Comparison of ENCODE assay signal across 14 mouse cellular contexts in the genomic region with DNA sequence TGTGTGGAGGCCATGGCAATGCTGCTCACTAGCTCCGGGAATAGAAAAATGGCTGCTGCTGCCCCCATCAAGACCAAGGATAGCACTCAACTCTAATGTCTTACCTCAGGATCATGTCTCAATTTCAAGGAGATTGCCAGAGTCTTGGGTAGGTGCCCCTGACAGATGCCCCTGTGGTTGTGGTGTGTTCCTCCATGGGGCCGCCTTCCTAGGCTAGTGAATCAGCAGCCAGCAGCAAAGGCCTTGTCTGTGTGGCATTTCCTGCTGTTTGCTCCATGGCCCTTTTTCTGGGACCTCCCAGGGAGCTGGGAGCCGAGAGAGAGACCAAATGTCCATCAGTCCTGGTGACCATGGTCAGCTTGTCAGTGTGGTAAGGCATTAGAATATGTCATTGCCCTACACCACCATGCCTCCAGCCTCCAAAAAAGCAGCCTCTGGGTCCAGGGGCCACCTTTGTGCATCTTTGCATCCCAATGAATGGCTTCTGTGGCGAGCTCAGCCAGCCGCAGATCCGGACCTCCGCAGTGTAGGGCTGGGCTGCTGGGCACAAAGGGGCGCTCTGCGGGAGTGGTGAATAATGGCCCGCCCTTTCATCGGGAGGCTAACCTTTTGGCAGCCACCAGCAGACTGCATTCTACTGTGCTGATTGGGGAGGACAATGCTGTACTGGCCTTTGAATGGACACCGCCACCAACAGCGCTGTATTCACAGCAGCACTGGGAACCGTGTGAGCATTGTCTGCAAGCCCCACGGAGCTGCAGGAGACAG. TPM values are rescaled to one million over a fixed set of nuclear protein-coding genes. Genes with fewer than 3 reads are reported as not detected.
A peak's percentile ranks its signal among the peaks of the same experiment; 100 is the strongest.
DNase-seq lines count a peak whose midpoint lies in the region; ATAC-seq lines count a peak whose summit lies in the region.
"Had no signal": no experiment of that assay in that cellular context is flagged by ENCODE, and none has a peak within 500 bp of the region (broad histone marks: within the 10 kb centered on the region; RNA-seq: fewer than 3 reads in every experiment).

No protein-coding gene starts in this region.

- no peak overlapping the region for H3K9ac ChIP-seq in kidney, embryonic 16.5 days (replicated peaks; ENCODE audit: low read length)
- H3K9ac ChIP-seq in embryonic facial prominence, embryonic 11.5 days (replicated peaks; ENCODE audit: low read length), result no peak overlapping the region
- no peak overlapping the region for H3K9ac ChIP-seq in hindbrain, embryonic 16.5 days (ENCODE audit: low read depth, low read length)
- H3K9ac ChIP-seq: embryonic facial prominence, embryonic 13.5 days; limb, embryonic 13.5 days had no signal

- peaks cover 8% of the 10 kb centered on the region for H3K4me1 ChIP-seq in kidney, embryonic 16.5 days (ENCODE audit: insufficient read depth, low read length)
- no peaks in the 10 kb centered on the region for H3K4me1 ChIP-seq in embryonic facial prominence, embryonic 11.5 days (ENCODE audit: control insufficient read depth, insufficient read depth, low read length)
- peaks cover 2% of the 10 kb centered on the region for H3K4me1 ChIP-seq in hindbrain, embryonic 16.5 days (ENCODE audit: control insufficient read depth, insufficient read depth, low read depth, low read length)
- H3K4me1 ChIP-seq: embryonic facial prominence, embryonic 13.5 days; limb, embryonic 13.5 days had no signal

- DNase-seq in kidney, adult 18-20 months, result no peak
- DNase-seq in embryonic facial prominence, embryonic 11.5 days (ENCODE audit: low spot score), result peak; percentile 36
- peak; percentile 15 for DNase-seq in ovary, postnatal 14 days (ENCODE audit: low spot score)
- no peak for DNase-seq in gastrocnemius, postnatal 14 days
- no peak for DNase-seq in adrenal gland, adult 18-20 months (ENCODE audit: low spot score in 2 of 2)
- DNase-seq: heart, adult 11 months; kidney, postnatal 25 days had no signal

- intact Hi-C loops in gastrocnemius, postnatal 14 days (cut with DNase I; ENCODE audit: low total_unique reads), result no loop called here

- 32% methylated on average over 15 of the region's 15 CpGs for WGBS in kidney, embryonic 16.5 days
- 23% methylated on average over 15 of the region's 15 CpGs for WGBS in embryonic facial prominence, embryonic 11.5 days
- 18% methylated on average over 15 of the region's 15 CpGs for WGBS in hindbrain, embryonic 16.5 days

- H3K36me3 ChIP-seq in kidney, embryonic 16.5 days (ENCODE audit: insufficient read depth, low read length), result peaks cover 14% of the 10 kb centered on the region
- no peaks in the 10 kb centered on the region for H3K36me3 ChIP-seq in embryonic facial prominence, embryonic 11.5 days (replicated peaks; ENCODE audit: control insufficient read depth, insufficient read depth, low read depth, low read length)
- peaks cover 5% of the 10 kb centered on the region for H3K36me3 ChIP-seq in hindbrain, embryonic 16.5 days (ENCODE audit: control insufficient read depth, insufficient read depth, low read length)

- H3K4me3 ChIP-seq in kidney, embryonic 16.5 days (ENCODE audit: low read length), result no peak overlapping the region
- H3K4me3 ChIP-seq in embryonic facial prominence, embryonic 11.5 days (ENCODE audit: low read depth, low read length), result no peak overlapping the region
- no peak overlapping the region for H3K4me3 ChIP-seq in hindbrain, embryonic 16.5 days (ENCODE audit: low read length)
- H3K4me3 ChIP-seq: embryonic facial prominence, embryonic 13.5 days; limb, embryonic 13.5 days had no signal

- H3K9me3 ChIP-seq in kidney, embryonic 16.5 days (ENCODE audit: low read length), result no peaks in the 10 kb centered on the region
- no peaks in the 10 kb centered on the region for H3K9me3 ChIP-seq in embryonic facial prominence, embryonic 11.5 days (replicated peaks; ENCODE audit: control insufficient read depth, low read length)
- H3K9me3 ChIP-seq in hindbrain, embryonic 16.5 days (ENCODE audit: control insufficient read depth, low read length), result no peaks in the 10 kb centered on the region
- H3K9me3 ChIP-seq: embryonic facial prominence, embryonic 13.5 days; limb, embryonic 13.5 days had no signal

- H3K27ac ChIP-seq in kidney, embryonic 16.5 days (ENCODE audit: low read length), result no peak overlapping the region
- H3K27ac ChIP-seq in embryonic facial prominence, embryonic 11.5 days (replicated peaks; ENCODE audit: low read depth, low read length), result no peak overlapping the region
- H3K27ac ChIP-seq in hindbrain, embryonic 16.5 days (ENCODE audit: low read depth, low read length), result no peak overlapping the region
- H3K27ac ChIP-seq: embryonic facial prominence, embryonic 13.5 days; limb, embryonic 13.5 days had no signal

- ATAC-seq in kidney, embryonic 16.5 days (ENCODE audit: low FRiP score, low TSS enrichment), result peak; percentile 49; the same call in 1 of the 2 replicates
- ATAC-seq in embryonic facial prominence, embryonic 11.5 days (replicated peaks; ENCODE audit: insufficient number of reproducible peaks, low FRiP score, low TSS enrichment, low read depth), result peak; percentile 84
- ATAC-seq in hindbrain, embryonic 16.5 days, result peak; percentile 83
- no peak for ATAC-seq in inflammation-experienced regulatory T-cells, adult 6 months

- H3K4me2 ChIP-seq in kidney, embryonic 16.5 days (replicated peaks; ENCODE audit: low read depth, low read length), result no peak overlapping the region
- no peak overlapping the region for H3K4me2 ChIP-seq in embryonic facial prominence, embryonic 11.5 days (ENCODE audit: low read depth, low read length)
- no peak overlapping the region for H3K4me2 ChIP-seq in hindbrain, embryonic 16.5 days (ENCODE audit: low read length)
- H3K4me2 ChIP-seq: embryonic facial prominence, embryonic 13.5 days; limb, embryonic 13.5 days had no signal

- no peaks in the 10 kb centered on the region for H3K27me3 ChIP-seq in kidney, embryonic 16.5 days (ENCODE audit: insufficient read depth, low read length)
- H3K27me3 ChIP-seq in embryonic facial prominence, embryonic 11.5 days (ENCODE audit: control insufficient read depth, insufficient read depth, low read length), result no peaks in the 10 kb centered on the region
- H3K27me3 ChIP-seq in hindbrain, embryonic 16.5 days (replicated peaks; ENCODE audit: control insufficient read depth, insufficient read depth, low read length), result peaks cover 62% of the 10 kb centered on the region
- H3K27me3 ChIP-seq: embryonic facial prominence, embryonic 13.5 days; limb, embryonic 13.5 days had no signal

RNA-seq across cellular contexts. Expression of a gene that starts 54.1 kb away (rescaled TPM):
- polyA plus RNA-seq in kidney, embryonic 16.5 days (2015; fragmentation: Nextera tagmentation; extraction: Ambion mirVana), result not detected in 2 replicates
- polyA plus RNA-seq in embryonic facial prominence, embryonic 11.5 days (2014; fragmentation: Nextera tagmentation; extraction: Ambion mirVana), result 4.2 and 4.4 TPM in 2 replicates
- polyA plus RNA-seq in hindbrain, embryonic 16.5 days (2015; fragmentation: Nextera tagmentation; extraction: Ambion mirVana), result 9.4 and 9.8 TPM in 2 replicates
- not detected for total RNA-seq in gastrocnemius, postnatal 14 days (2021)
- not detected for polyA plus RNA-seq in inflammation-experienced regulatory T-cells, adult 6 months (2017; shearing (Covaris generic))
- total RNA-seq in adrenal gland, adult 18-20 months (2021), result under 1 TPM; 0.16 to 0.17 TPM
- total RNA-seq: adrenal gland, postnatal 4 days; megakaryocyte, adult 5-6 weeks had no signal
- polyA plus RNA-seq: embryonic facial prominence, embryonic 13.5 days had no signal

Comparison
In these comparisons a context has a peak if more than half of its experiments do, and no peak if none do; other contexts are left out.
1. DNase-seq: peak in embryonic facial prominence, embryonic 11.5 days (single experiment) and ovary, postnatal 14 days (single experiment); none in kidney, adult 18-20 months (single experiment), gastrocnemius, postnatal 14 days (single experiment) and adrenal gland, adult 18-20 months (0 of 2).